Mouse (Mus musculus) midbrain, embryonic 11.5 days (tissue): ENCODE results near the gene Mta3. TPM values are rescaled to one million over a fixed set of nuclear protein-coding genes. Genes with fewer than 3 reads are reported as not detected.
A peak's percentile ranks its signal among the peaks of the same experiment; 100 is the strongest.

Experiments used
- ATAC-seq: fragments of 200-750 bp; cut with Nextera tagmentation; 2 replicates; pipeline ENCODE4 v1.8.0; 2017; ENCODE audit warnings: moderate TSS enrichment, moderate library complexity; ENCODE audit not compliant: low FRiP score
- DNase-seq: peaks from one replicate; pipeline ENCODE4 v3.0.0; 2015; ENCODE audit warnings: low spot score; ENCODE audit errors: missing footprints
- H3K27ac ChIP-seq: fragments of 300-500 bp; sonication (generic); 2 replicates; pipeline ENCODE4 v1.5.1; 2014; ENCODE audit warnings: low read depth, low read length
- H3K27me3 ChIP-seq: fragments of 300-500 bp; sonication (generic); 2 replicates; pipeline ENCODE4 v1.6.1; 2014; ENCODE audit warnings: mild to moderate bottlenecking, low read length, moderate library complexity, mixed read lengths; ENCODE audit not compliant: control insufficient read depth, insufficient read depth
- H3K36me3 ChIP-seq: fragments of 300-500 bp; sonication (generic); 2 replicates; pipeline ENCODE4 v1.6.1; 2014; ENCODE audit warnings: mild to moderate bottlenecking, low read length, moderate library complexity, mixed read lengths; ENCODE audit not compliant: control insufficient read depth, insufficient read depth
- H3K4me1 ChIP-seq: fragments of 300-500 bp; sonication (generic); 2 replicates; pipeline ENCODE4 v1.6.1; 2014; ENCODE audit warnings: low read length; ENCODE audit not compliant: control insufficient read depth, insufficient read depth
- H3K4me2 ChIP-seq: fragments of 300-500 bp; sonication (generic); 2 replicates; pipeline ENCODE4 v1.6.1; 2014; ENCODE audit warnings: mild to moderate bottlenecking, moderate library complexity
- H3K4me3 ChIP-seq: fragments of 300-500 bp; sonication (generic); 2 replicates; pipeline ENCODE4 v1.5.1; 2014; ENCODE audit warnings: low read depth, low read length
- H3K9ac ChIP-seq: fragments of 300-500 bp; sonication (generic); 2 replicates; pipeline ENCODE4 v1.6.1; 2014; ENCODE audit warnings: low read length
- H3K9me3 ChIP-seq: fragments of 300-500 bp; sonication (generic); 2 replicates; pipeline ENCODE4 v1.6.1; 2016; ENCODE audit warnings: low read length; ENCODE audit not compliant: control insufficient read depth
- WGBS: fragments of 180-500 bp; shearing (Covaris S2); extraction: QIAGEN DNeasy Blood & Tissue Kit; methylation state at CpG from one replicate; pipeline ENCODE4 v1.1.7; 2014; 5-methylcytosine and 5-hydroxymethylcytosine counted together
- polyA plus RNA-seq: library from polyadenylated mRNA; unstranded; fragments of >200 nt; fragmentation: Nextera tagmentation; extraction: Ambion mirVana; gene quantifications from 2 replicates; pipeline ENCODE4 v1.2.1, GENCODE M21; 2014

Mta3 gene
- polyA plus RNA-seq, 1 experiment from 2014 or later: 28.8 TPM

DNA sequence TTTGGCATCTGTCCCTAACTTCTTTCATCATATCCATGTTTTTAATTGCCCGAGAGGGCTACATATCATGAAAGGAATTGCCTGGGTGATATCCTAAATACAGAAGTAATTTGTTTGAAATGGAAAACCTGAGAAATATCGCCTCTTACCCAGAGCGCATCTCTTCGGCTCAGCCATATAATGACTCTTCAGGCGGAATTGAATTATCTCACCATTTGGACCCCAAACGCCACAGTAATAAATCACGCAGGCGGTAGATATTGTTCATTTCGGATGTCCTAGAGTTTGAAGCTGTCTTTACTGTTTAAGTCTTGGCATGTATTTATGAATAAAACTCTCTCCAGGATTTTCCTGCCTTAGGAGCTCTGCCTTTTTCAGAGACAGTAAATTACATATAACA lies 99.1 kb downstream of the Mta3 start:
- ATAC-seq (no peak), DNase-seq (no peak)
- Histone ChIP-seq H3K27me3 (no peaks in the 10 kb centered on the region), H3K4me3 (no peak overlapping the region), H3K4me2 (no peak overlapping the region), H3K9ac (no peak overlapping the region), H3K9me3 (no peaks in the 10 kb centered on the region), H3K4me1 (no peaks in the 10 kb centered on the region), H3K27ac (no peak overlapping the region), H3K36me3 (no peaks in the 10 kb centered on the region)
- 94% methylated on average over 9 of the region's 9 CpGs for WGBS

- no peak for ATAC-seq
- Histone ChIP-seq H3K9me3 (no peaks in the 10 kb centered on the region), H3K27ac (no peak overlapping the region), H3K4me3 (no peak overlapping the region), H3K4me2 (no peak overlapping the region), H3K9ac (no peak overlapping the region), H3K4me1 (no peaks in the 10 kb centered on the region), H3K36me3 (no peaks in the 10 kb centered on the region), H3K27me3 (no peaks in the 10 kb centered on the region)
- no peak for DNase-seq
- 84% methylated on average over 7 of the region's 7 CpGs for WGBS
Measured at GRCm38 (mm10) chr17:83807345-83807744, 101.4 kb downstream of the Mta3 start.

GRCm38 (mm10) chr17:83807778-83808398 lies 101.9 kb downstream of the Mta3 start:
- no peak overlapping the region for H3K9ac ChIP-seq
- WGBS: 77% methylated on average over 11 of the region's 11 CpGs
- ATAC-seq (no peak), DNase-seq (peak; percentile 93)
- no peaks in the 10 kb centered on the region for H3K36me3 ChIP-seq
- H3K4me2 ChIP-seq: no peak overlapping the region
- H3K4me1 ChIP-seq: no peaks in the 10 kb centered on the region
- H3K27me3 ChIP-seq: no peaks in the 10 kb centered on the region
- no peak overlapping the region for H3K4me3 ChIP-seq
- H3K9me3 ChIP-seq: no peaks in the 10 kb centered on the region
- no peak overlapping the region for H3K27ac ChIP-seq

DNA sequence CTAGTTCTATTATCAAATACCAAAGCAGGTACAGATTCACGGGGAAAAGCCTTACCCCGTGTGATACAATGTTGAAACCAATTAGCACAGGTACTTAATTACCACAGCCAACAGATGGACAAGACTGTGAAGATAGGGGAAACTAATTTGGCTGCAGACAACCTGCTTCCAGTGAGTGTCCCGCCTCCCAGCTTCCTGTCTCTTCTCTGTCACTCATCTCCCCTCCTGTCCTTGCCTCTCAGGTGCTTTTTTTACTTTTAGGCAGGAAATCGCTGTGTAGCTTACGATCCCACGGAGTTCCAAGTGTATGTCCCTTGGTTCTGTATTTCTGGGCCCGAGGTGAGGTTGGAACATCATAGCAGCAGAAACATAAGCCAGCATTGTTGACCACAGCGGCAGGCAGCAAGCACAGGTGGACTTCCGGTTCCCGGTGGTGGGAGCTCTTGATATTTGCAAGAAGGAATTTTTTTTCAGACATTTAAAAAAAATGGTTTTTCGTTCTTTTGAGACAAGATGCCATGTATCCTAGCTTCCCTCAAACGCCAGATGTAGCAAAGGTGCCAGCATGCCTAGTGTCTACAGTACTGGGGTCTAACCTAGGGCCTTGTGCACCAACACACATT lies 102.6 kb downstream of the Mta3 start:
- no peaks in the 10 kb centered on the region for H3K4me1 ChIP-seq
- WGBS: 90% methylated on average over 12 of the region's 12 CpGs
- no peak overlapping the region for H3K9ac ChIP-seq
- H3K9me3 ChIP-seq: no peaks in the 10 kb centered on the region
- no peak overlapping the region for H3K4me3 ChIP-seq
- no peak overlapping the region for H3K27ac ChIP-seq
- H3K27me3 ChIP-seq: no peaks in the 10 kb centered on the region
- no peak overlapping the region for H3K4me2 ChIP-seq
- H3K36me3 ChIP-seq: no peaks in the 10 kb centered on the region
- ATAC-seq: no peak
- no peak for DNase-seq

DNA sequence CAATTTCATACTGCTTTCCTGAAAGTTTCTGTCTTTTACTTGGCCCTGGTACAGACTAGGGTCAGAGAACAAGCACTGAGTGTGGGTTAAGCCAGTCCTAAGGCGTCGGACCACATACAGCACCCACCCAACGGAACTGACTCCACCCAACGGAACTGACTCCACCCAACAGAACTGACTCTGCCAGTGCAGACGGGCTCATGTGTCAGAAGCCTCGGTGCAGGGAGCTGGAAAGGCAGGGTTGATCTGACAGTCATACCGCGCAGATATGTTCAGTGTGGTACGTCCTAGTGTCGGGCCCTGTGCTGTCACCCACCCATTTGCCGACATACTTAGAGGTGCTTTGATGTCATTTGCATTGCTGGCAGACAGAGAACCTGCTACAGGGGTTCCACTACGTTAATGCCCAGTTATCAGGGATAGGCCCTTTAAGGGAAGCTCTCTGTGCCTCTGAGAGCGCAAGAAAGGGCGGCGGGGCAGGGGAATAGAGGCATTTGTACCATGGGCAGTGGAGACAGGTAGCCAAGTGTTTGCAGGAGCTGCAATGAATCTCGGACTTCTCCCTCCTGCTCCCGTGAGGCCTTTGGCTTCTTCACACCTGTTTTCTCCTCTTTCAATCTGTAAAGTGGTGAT lies 103.3 kb downstream of the Mta3 start:
- DNase-seq (no peak), ATAC-seq (no peak)
- no peaks in the 10 kb centered on the region for H3K4me1 ChIP-seq
- H3K27me3 ChIP-seq: no peaks in the 10 kb centered on the region
- no peak overlapping the region for H3K9ac ChIP-seq
- WGBS: 91% methylated on average over 17 of the region's 17 CpGs
- H3K27ac ChIP-seq: no peak overlapping the region
- H3K9me3 ChIP-seq: no peaks in the 10 kb centered on the region
- no peaks in the 10 kb centered on the region for H3K36me3 ChIP-seq
- H3K4me3 ChIP-seq: no peak overlapping the region
- H3K4me2 ChIP-seq: no peak overlapping the region

GRCm38 (mm10) chr17:83810285-83810684 lies 104.3 kb downstream of the Mta3 start:
- Histone ChIP-seq H3K4me1 (no peaks in the 10 kb centered on the region), H3K27ac (no peak overlapping the region), H3K36me3 (no peaks in the 10 kb centered on the region), H3K9me3 (no peaks in the 10 kb centered on the region), H3K4me2 (no peak overlapping the region), H3K9ac (no peak overlapping the region), H3K27me3 (no peaks in the 10 kb centered on the region), H3K4me3 (no peak overlapping the region)
- no peak for DNase-seq
- no peak for ATAC-seq
- WGBS: 90% methylated on average over 5 of the region's 5 CpGs

GRCm38 (mm10) chr17:83812200-83812944 lies 106.4 kb downstream of the Mta3 start:
- Histone ChIP-seq H3K4me3 (no peak overlapping the region), H3K27ac (no peak overlapping the region), H3K27me3 (no peaks in the 10 kb centered on the region), H3K4me1 (no peaks in the 10 kb centered on the region), H3K36me3 (no peaks in the 10 kb centered on the region), H3K9me3 (no peaks in the 10 kb centered on the region), H3K9ac (no peak overlapping the region), H3K4me2 (no peak overlapping the region)
- ATAC-seq: no peak
- 94% methylated on average over 17 of the region's 17 CpGs for WGBS
- DNase-seq: no peak

DNA sequence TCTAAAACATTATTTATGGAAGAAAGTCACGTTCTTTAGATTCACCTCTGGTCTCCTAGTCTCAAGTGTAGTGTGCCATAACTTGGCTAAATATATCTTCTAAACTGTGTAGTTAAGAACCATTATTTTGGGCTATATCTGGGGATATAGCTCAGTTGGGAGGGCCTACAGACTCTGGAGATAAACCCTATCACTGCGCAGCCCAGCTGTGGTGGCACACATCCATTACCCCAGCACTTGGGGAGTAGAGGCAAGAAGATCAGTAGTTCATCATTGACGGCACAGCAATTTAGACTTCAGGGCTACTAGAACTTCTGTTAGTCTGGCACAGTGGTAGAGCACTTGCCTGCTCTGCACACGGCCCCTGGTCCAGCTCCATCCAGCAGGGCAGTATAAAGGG lies 107.1 kb downstream of the Mta3 start:
- no peak for ATAC-seq
- no peaks in the 10 kb centered on the region for H3K27me3 ChIP-seq
- no peaks in the 10 kb centered on the region for H3K36me3 ChIP-seq
- no peak overlapping the region for H3K9ac ChIP-seq
- H3K4me1 ChIP-seq: no peaks in the 10 kb centered on the region
- H3K27ac ChIP-seq: no peak overlapping the region
- H3K9me3 ChIP-seq: no peaks in the 10 kb centered on the region
- no peak overlapping the region for H3K4me2 ChIP-seq
- 93% methylated on average over 4 of the region's 4 CpGs for WGBS
- H3K4me3 ChIP-seq: no peak overlapping the region
- DNase-seq: no peak

DNA sequence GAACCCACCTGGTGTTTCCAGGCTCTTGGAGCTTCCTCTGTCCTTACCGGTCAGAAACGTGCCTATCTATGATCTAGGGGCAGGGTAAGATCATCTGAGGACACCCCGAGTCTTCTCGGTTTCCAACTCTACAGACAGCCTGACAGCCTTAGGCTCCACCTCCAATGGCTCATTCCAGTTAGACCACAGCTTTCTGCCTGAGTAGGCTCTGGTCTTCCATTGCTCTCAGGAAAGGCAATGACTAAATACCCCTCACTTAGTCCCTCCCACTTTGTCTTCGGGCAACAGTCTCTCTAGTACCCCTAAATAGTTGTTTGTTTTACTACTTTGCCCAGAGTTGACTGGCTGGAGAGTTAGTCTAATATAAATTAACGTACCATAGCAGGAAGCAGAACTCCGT lies 111.0 kb downstream of the Mta3 start:
- Histone ChIP-seq H3K4me3 (no peak overlapping the region), H3K36me3 (no peaks in the 10 kb centered on the region), H3K9me3 (no peaks in the 10 kb centered on the region), H3K4me2 (no peak overlapping the region), H3K4me1 (no peaks in the 10 kb centered on the region), H3K27ac (no peak overlapping the region), H3K27me3 (no peaks in the 10 kb centered on the region), H3K9ac (no peak overlapping the region)
- no peak for DNase-seq
- 91% methylated on average over 7 of the region's 7 CpGs for WGBS
- no peak for ATAC-seq
